Mouse (Mus musculus) T-helper 2 cell (primary cell): Measurements from ENCODE around the gene Zfp488.

ENCODE experiments used
- in situ Hi-C: fragments of 300-600 bp; cut with MboI, MseI; formaldehyde crosslinking; loops from one replicate; pipeline ENCODE4 v1.15.1; 2025; ENCODE audit warnings: high pct_unique_total_duplicates

Zfp488 gene

DNA sequence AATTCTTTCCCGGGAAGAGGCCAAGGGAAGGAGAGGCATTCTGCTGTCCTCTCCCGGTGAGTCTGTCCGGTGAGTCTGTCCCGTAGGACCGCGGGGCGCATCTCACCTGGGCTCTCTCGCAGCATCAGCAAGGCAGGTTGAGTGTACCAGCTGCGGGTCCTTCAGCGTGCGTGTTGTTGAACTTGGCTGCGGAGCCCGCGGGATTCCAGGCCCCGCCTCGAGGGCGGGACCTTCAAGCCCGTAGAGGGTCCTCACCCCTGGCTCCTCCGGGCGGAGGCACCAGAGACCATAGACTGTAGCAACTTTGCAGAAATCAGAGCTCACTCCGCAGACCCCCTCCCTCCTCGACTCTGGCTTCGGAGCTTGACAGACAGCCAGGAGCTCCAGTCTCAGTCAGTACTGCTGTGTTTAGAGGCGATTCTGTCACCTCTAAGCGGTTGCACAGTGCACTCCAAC is at the start of gene Zfp488:
Gene Zfp488 (minus strand): TSS at position 161 of the 456 bp plus-strand sequence.
- in situ Hi-C loops, result no loop called here

DNA sequence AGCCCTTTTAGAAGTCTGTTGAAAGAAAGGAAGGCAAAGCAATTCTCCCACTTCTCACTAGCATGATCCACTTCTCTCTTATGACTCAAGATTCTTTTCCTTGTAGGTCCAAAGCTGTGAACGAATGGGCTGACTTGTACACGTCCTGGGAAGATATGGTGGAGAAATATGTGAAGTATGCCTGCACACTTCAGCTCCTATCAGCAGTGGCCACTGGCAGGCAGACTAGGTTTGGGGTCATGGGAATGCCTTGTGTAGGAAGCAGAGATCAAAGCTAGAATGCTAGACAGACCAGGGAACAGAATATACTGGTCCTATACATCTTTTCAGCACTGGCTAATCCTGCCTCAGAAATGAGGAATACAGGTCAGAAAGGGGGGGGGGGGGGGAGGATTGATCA is 48.1 kb upstream of the Zfp488 start:
- in situ Hi-C loops, result no loop called here

DNA sequence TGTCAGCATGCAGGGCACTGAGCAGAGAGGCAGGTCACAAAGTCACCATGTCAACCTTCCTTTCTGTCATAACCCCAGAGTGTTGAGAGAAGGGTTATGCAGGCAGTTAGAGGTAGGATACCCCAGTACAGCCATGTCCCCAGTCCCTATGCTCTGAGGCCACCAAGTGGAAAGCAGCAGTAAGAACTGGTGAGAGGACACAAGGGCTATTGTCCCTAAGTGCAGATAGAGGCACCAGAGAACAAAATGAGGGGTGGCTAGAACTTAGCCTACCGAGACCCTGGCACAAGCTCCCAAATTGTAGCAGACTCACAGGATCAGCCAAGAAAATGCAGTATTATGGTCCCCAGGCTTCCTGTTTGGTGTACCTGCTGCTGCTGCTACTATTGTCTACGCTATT is 38.4 kb upstream of the Zfp488 start:
- in situ Hi-C loops, result no loop called here

DNA sequence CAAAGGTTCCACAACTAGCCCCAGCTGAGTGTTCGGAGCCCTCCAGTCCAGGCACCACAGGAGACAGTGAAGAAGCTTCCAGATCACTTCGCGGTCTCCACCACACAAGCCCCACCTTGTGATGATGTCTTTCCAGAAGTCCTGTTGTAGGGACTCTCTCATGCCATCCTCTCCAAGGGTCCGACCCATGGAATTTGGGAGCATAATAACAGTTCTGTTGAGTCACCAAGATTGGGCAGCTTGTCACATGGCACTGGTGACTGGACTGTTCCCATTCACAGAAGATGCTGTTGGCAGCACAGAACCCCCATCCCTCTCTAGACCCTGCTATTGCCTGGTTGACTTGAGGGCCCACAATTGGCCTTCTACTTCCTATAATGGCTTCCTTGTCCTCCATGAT is 37.8 kb upstream of the Zfp488 start, which contains the start of gene Gm5460:
Gene Gm5460 (plus strand): TSS at position 378 of the 400 bp plus-strand sequence.
- in situ Hi-C loops, result no loop called here

DNA sequence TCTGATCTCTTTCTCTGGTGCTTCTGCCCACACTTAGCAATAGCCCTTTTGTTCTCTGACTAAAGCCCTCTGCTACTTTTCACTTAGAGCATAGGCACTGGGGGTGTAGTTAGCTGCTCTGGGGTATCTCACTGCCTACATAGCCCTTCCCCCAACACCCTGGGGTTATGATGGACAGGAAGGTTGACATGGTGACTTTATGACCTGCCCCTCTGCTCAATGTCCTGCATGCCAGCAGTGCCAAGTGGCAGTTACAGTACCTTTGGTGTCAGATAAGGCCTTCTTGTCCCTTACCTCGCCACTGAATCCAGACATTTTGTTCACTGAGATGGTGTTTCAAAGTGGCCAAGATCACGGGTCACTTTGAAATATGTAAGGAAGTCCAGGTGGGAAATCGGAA is 36.5 kb upstream of the Zfp488 start, which contains the start of gene Gm30083:
Gene Gm30083 (minus strand): TSS at position 120 of the 400 bp plus-strand sequence.
- in situ Hi-C loops, result no loop called here

DNA sequence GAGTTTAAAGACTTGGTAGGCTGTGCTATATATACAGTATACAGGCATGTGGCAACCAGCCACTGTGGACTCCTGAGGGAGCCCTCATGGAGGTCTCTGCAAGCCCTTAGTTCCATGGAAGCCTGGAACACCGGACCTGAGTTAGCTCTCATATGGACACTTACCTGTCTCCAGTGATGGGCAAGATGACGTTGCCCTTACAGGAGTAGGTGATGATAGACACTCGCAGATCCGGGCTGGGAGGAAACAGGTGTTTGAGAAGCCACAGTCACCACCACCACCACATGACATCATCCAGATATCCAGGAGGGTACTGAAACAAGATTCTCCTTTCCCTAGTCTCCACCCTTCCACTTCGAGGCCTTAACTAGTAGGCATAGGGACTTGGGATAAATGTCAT is 23.8 kb upstream of the Zfp488 start:
- in situ Hi-C loops, result no loop called here

DNA sequence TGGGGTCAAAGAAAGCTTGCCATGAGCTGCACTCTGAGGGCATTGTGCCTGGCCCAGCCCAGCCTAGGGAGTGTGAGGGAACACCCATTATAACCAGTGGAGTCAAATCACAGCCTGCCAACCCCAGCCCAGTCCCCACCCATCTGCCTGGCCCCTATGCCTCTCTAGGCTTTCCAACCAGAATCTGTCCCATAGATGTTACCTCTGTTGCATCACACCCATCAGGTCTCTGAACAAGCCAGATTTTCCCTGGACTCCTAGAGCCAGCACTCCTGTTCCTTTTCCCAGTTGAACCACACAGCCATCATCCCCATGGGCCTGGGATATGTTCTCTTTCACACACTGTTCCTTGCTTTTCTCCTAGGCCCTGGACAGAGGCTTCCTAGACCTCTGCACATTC is 22.9 kb upstream of the Zfp488 start:
- in situ Hi-C loops, result no loop called here

DNA sequence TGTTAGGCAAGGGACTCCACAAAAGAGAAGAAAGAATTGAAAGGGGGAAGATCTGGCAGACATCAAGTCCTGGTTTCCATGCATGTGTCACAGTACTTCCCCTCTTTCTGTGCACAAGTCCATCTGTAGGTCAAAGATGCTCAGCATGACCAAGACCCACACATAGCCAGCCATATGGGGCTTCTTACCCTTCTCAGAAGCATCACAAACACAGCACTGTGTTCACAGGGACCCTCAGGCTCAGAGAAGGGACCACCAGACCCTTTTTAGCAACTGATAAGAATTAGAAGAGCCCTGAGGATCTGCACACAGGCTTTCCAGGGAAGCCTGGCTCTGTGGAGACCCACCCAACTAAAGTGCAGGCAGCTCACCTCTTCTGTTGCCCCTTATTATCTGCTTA is 21.5 kb upstream of the Zfp488 start:
- in situ Hi-C loops, result no loop called here

DNA sequence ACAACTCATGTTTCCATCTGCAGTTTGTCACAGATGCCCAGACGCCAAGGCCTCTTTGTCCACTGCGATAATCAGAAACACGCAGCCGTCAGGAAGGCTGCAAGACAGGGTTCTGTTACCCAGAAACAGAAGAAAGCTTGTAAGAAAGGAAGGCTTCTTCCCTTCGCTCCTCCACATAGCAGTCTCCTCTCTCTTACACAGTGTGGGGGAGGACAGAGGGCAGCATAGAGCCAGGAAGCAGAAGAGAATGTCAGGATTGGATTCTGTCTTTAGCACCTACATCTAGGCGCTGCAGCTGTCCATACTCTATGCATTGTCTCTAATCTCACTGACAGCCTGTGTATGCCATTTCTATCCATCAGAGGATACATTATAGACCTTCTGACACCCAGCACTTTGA is 18.9 kb upstream of the Zfp488 start:
- in situ Hi-C loops, result no loop called here

DNA sequence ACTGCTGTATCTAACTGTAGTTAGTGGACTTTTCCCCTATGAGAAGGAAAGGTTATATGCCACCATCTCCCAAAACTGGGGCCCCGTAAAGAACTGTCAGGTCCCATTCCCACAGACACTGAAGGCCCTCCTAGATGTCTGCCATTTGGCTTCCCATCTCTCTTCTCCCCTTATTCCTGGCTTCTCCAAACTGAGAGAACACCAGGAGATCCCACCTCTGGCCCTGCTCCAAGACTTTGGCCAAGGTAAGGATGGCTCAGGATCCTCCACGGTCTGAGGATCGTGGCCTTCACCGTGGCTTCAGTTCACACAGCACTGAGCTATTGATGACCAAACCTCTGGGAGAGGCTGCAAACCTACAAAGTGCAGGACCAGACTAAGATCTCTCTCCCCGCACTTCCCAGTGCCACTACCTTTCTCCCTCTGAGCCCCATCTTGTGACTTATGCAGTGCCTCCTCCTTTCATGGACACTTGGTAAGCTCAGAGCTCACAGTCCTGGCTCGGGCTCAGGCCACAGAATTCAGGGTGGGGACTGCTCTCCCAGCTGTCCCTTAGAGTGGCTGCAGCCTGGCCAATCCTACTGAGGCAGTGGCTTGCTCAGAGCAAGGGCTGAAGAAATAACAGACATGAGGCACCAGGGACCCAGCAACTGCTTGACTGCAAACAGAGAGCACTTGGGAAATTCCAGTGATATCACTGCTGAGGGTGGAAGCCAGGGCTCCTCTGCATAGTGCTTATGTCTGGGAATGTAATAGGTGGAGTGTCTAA is 15.1 kb upstream of the Zfp488 start:
- in situ Hi-C loops, result no loop called here

DNA sequence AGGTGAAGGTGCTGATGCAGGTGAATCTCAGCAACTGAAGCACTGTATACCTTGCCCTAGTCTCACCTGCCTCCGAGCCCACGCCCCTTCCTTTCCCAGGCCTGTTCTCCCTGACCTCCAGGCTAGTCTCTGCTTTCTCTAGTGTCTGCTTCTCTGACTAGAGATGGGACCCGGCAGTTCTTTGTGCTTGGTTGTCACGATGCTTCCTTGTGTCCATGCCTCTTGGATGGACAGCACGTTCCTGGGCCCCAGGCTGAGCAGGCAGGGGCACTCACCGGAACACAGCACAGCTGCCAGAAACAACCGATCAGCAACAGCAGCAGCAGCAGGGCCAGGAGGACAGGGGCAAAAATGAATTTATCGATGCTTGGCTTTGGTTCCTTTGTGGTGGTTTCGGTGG is 14.5 kb upstream of the Zfp488 start:
- in situ Hi-C loops, result no loop called here

DNA sequence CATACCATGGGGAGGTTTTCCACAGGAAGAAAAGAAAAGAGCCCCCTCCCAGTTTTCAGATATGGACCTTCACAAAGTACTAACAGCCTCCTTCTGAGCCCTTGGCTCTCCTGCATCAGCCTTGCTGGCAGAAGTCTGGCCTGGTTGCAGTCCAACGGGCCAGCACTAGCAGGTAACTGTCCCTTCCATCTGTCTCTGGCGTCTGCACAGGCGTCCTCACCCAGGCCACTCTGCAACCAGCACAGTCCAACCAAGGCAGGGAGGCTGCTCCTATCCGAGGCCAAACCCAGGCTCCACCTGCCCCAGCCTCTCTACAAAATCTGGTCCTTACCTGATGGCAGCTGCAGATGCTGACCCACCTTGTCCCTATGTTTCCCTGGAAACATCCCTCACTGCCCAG is 13.4 kb upstream of the Zfp488 start:
- in situ Hi-C loops, result no loop called here

DNA sequence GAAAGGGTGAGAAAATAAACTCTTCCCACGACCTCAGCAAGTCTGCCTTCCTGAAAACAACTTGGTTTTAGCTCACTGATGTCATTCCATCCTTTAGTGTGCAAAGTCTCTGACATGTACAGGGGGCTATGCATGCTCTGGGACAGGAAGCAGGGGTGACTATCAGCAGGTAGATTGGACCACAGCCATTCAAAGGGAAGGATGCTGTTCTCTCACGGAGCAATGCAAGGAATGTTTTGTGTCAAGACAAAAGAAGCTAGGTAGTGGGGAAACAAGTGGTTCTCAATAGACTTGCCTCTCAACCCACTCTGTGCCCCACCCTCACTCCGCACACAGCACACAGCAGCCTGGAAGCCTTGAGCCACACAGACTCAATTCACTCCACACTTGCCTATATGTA is 10.6 kb upstream of the Zfp488 start:
- in situ Hi-C loops, result no loop called here

DNA sequence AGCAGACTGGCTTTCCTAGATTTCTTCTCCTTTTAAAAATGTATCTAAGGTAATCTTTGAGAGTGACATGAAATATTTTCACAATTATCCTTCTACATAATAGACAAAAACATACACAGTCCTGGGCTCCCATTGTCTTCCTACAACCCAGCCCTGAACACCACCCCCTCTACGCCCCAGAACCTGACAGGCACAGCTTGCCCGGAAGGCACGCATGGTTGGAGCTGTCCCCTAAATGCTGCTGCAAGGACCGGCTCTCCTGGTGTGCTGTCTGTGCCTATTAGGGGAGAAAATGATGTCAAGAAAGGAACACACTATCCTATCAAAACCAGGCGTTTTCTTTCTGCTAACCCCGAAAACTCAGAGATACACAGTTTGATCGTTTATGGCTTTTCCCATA is 816 bp downstream of the Zfp488 start:
- in situ Hi-C loops, result no loop called here

DNA sequence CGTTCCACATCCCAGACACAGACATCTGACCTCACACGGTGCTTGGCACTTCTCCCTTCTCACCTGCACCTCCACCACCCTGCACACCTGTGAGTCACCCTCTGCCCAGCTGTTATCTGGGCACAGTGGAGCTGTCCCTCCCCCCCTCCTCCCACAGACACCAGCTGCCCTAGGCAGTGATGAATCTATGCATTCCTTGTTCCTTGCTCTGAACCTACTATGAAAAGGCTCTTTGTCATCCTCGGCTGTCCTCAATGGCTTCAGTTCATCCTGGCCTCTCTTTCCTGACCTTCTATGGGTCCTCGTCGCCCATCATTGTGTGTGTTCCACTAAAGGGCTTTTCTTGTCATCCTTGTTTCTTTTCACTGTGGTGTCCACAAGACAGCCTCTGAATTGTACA is 3.8 kb downstream of the Zfp488 start:
- in situ Hi-C loops, result no loop called here

DNA sequence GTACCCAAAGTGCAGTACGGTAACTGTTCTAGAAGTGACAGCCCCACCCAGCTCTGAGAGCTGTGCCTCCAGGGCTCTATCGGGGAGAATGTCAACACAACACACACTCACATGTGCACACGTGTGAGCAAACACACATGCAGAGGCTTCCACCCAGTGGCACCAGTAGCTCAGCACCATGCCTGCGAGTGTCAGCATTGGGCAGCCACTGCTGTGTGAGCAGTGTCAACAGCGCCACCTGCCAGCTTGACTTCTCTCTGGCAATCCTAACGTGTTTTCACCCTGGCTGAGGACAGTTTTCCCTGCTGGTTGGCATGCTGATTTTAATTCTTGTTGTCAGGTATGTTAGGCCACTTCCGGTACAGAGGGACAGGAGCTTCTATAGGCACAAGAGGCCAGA is 5.9 kb downstream of the Zfp488 start:
- in situ Hi-C loops, result no loop called here

DNA sequence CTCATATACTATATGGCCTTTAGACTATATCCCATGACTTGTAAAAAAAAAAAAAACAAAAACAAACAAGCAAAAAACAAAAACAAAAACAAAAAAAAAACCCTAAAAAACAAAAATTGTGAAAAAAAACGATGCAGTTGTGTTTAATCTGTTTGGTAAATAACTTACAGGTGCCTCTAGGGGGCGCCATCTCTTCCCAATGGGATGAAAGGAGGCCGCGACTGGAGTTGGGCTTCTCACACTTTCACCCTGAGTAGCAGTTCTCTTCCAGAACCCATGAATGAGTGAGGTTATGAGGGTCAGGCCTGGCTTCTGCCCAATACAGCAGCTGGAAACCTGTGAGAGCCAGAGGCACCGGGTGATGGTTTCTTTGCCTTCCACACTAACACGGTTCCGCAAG is 12.9 kb downstream of the Zfp488 start:
- in situ Hi-C loops, result no loop called here

DNA sequence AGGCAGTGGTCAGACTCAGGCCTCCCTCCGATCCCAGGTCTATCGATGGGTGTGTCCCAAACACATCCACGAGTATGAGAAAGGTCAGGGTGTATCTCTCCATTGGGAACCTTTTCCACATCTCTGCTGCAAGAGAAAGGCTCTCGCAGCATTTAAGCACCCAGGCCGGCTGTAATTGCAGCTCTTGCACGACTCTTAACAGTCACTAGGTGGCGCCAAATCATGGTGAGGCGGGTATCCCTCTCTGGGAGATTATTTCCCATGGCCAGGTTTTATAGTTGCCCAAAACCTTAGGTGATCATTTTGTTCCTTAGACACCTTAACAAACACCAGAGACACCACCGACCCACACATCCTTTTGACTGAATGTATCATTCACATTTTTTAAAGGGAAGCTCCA is 19.2 kb downstream of the Zfp488 start:
- in situ Hi-C loops, result loop anchor here (10.0 kb wide), 1 partner anchor 605 kb away; no protein-coding TSS in a partner anchor

DNA sequence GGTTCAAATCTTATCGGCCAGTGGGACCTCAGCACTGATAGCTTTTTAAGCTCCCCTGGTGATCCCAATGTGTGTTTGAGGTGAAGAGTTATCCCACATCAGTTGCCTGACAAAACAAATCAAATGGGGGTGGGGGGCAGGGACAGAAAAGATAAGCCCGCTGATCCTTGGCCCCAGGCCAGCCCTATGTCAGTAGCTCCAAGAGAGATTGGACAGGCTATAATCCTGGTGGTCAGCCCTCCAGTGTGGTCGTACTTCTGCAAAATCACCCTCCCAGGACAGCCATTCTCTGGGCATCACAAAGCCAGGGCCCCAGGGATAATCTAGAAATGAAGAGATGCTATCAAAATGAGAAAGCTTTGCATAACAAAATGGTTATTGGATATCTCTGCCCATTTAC is 19.7 kb downstream of the Zfp488 start:
- in situ Hi-C loops, result loop anchor here (10.0 kb wide), 1 partner anchor 604 kb away; no protein-coding TSS in a partner anchor

DNA sequence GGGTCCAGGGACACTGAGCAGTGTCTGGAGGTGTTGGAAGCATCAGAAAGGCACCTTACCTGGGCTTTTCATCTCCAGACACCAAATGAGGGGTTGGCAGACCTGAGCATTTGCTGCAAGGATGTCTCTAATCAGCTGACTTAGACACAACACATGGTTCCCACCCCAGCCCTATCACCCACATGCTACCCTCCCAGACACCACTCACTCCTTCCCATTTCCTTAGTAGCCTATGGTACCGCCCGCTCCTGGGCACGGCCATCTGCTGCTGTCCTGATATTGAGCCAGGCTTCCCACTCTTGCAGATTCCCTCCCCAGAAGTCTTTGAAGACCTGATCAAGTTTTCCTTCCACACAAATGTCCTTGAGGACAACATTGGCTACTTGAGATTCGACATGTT is 20.4 kb downstream of the Zfp488 start:
- in situ Hi-C loops, result loop anchor here (10.0 kb wide), 1 partner anchor 603 kb away; no protein-coding TSS in a partner anchor

DNA sequence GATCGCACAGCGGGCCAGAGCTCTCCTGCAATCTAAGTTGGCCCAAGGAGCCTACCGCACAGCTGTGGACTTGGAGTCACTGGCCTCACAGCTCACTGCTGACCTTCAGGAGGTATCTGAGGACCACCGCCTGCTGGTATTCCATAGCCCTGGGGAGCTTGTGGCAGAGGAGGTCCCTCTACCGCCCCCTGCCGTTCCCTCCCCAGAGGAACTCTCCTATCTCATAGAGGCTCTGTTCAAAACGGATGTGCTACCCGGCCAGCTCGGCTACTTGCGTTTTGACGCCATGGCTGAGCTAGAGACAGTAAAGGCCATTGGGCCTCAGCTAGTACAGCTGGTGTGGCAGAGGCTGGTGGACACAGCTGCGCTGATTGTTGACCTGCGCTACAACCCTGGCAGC is 22.5 kb downstream of the Zfp488 start:
- in situ Hi-C loops, result loop anchor here (10.0 kb wide), 1 partner anchor 601 kb away; no protein-coding TSS in a partner anchor

DNA sequence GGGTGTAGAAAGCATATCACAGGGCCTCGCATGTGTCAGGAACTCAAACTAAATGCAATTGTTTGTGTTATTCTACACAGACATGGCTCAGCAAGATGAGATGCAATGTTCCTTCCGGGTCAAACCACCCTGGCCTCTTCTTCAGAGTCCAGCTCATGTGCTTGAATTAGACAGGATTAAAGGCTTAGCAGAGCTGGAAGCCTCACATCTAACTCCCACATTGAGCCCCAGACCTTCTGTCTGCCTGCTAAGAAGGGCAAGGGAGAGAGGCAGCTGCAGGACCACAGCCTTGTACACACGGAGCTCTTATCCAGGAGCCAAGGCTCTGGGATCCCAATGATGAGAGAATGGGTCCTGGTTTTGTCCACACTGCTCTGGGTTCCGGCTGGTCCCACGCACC is 24.8 kb downstream of the Zfp488 start, which contains the start of gene Rbp3:
Gene Rbp3 (plus strand): TSS at position 243 of the 400 bp plus-strand sequence.
- in situ Hi-C loops, result loop anchor here (5.0 to 10.0 kb wide), 2 partner anchors 104 to 599 kb away; no protein-coding TSS in a partner anchor
